Mouse (Mus musculus) C2C12 (cell line): ENCODE measurements around the gene Cryba4.

Source experiments
- CTCF ChIP-seq: IDR thresholded peaks from one replicate; pipeline ENCODE4 v1.5.1; 2011; ENCODE audit not compliant: control insufficient read depth, insufficient read depth, insufficient read length
- MAX ChIP-seq: IDR thresholded peaks from one replicate; pipeline ENCODE4 v1.6.1; 2011; ENCODE audit warnings: mild to moderate bottlenecking, control low read depth

DNA sequence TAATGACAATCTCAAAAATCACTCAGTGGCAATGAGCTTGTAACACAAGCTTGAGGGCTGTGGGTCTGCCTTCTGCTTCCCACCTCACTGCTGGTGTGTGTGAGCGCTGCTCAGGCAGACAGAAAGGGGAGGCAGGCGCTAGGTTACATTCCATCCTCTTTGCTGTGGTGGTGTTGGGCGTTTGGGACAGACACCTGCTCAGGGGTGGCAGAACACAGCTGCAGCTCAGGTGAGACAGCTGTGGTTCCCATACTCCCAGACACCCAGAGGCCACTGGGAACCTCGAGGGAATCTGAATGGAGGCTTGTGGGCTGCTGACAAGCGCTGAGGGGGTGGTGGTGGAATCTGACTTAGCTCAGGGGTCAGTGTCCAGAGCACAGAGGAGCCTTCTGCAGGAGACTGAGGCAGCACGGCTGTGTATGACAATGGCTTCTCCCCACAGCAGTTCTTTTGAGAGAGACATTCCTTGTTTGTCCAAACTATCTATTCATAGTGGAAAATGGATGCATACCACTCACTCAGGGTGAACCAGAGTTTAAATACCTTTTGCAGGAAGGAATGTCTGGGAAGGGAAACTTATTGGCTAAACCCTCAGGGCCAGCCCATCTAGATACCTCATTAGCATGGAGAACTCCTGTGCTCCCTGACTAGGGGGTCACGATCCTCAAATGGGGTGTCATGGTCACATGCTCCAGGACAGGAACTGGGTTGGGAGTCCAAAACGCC lies 7.3 kb downstream of the Cryba4 start:
- TF ChIP-seq MAX (no peak), CTCF (no peak)
